Mouse (Mus musculus) brain, adult 2 months (tissue): ENCODE results near the gene Rnd2.
"Not testable (repeated sequence)": the region's sequence is repeated elsewhere in the genome, so short reads cannot be mapped to it uniquely, and the experiment has no call there.

Source experiments
- DNase-seq: peaks from one replicate; pipeline ENCODE4 v3.0.0; 2011; ENCODE audit warnings: low read depth, low spot score

Rnd2 gene

DNA sequence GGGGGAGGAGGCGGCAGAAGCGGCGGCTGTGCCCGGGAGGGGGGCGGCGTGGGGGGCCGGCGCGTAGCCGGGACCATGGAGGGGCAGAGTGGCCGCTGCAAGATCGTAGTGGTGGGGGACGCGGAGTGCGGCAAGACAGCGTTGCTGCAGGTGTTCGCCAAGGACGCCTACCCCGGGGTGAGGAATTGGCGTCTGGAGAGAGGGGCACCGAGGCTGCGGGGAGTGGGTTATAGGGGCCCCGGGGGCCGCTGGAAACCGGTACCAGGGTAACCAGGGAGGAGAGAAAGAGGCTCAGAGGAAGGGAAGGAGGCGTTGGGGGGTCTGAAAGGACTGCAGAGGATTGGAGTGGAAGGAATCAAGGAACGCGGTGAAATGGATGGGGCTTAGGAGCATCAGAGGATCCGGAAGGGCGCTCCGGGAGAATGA lies 3.5 kb downstream of the Rnd2 start:
- DNase-seq: peak; percentile 19

DNA sequence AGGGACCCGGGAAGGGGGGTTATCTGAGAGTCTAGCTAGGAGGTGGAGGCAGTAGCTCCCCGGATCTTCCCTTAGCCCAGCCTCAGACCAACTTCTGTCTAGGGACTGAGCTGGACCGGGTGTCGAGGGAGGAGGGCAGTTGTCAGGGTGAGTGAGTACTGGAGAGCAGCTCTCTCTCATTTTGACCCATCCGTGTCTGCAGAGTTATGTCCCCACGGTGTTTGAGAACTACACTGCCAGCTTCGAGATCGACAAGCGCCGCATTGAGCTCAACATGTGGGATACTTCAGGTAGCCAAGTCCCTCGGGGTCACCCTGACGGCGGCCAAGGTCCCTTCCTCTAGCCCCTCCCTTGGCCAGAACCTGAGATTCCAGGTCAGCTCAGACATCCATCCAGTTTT lies 3.9 kb downstream of the Rnd2 start:
- DNase-seq: no peak

DNA sequence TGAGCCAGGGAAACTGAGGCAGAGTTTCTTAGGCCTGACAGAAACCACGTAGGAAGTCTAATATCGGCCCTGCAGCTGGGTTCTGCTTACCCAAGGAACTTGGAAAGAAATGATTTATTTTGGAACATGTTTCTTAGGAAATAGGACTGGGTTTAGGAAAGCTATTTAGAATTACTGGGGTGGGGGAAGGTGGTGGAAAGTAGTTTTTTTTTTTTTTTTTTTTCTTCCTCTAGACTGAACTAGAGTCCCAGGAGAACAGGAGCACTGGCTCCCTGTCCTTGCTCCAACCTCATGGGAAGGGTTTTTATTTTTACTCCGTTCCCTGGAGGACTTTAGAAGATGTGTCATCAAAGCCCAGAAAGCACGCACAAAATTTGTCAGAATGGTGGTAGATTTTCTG lies 4.4 kb downstream of the Rnd2 start:
- DNase-seq: no peak

DNA sequence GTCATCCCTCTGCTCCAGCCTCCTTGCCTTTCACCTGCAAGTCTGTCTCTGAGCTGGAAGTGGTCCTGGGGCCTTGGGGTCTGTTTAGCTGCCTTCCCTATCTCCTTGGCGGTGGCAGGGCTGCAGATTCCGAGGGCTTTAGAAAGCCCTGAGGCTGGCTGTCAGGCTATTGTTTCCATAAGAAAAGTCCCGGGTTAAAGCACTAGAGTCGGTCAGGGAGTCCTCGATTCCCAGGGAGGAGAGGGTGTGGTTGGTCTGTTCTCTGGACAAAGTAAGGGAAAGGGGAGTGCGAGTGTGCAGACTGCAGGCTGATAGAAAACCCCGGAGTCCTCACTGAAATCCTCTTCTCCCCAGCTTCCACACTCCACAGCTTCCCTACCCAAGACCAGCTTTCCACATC lies 5.4 kb downstream of the Rnd2 start:
- DNase-seq: no peak

DNA sequence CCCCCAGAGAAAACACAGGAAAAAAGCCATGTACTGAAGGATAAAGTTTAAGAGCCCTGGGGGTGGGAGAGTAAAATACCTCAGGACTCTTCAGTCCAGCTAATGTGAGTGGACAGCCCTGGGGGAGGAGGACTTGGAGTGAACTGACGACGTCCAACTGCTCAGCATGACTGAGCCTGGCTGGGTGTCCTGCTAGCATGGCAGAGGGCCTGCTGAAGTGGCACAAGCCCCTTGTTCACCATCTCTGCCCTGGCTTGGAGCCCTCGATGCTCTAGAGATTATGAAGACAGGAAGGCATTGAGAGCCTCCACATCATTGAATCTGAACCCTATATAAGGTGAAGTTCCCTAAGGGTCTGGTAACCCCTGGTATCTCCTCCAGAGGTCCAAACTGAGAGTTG lies 7.1 kb downstream of the Rnd2 start:
- no peak for DNase-seq

DNA sequence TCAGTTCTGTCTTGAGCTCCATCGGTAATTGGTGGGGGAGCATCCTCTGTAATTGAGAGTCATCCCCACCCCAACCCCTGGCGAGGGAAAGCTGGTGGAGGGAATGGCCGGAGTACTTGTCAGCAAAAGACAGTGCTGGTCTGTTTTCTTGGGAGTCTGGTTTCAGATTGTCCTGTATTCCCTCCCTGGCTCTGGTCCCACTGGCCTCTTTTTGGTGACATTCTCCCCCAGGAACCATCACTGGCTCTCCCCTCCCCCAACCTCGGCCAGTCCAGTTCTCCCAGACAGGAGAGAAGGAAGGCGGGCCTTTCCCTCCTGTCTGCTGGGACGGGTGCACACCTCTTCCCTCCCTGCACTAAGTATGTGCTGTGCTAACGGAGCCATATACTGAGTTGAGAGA lies 7.5 kb downstream of the Rnd2 start:
- DNase-seq: peak; percentile 55

DNA sequence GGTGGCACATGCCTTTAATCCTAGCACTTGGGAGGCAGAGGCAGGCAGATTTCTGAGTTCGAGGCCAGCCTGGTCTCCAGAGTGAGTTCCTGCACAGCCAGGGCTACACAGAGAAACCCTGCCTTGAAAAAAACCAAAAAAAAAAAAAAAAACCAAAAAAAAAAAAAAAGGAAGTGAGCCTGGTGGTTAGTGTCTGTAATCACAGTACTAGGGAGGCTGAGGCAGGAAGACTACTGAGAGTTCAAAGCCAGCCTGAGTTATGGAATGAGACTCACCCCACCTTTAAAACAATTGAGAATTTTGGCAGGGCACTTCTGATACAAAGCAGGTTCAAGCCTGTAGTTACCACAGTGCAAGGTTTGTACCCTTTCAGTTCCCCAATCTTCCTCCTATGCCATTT lies 8.9 kb downstream of the Rnd2 start:
- DNase-seq: not testable (repeated sequence)

DNA sequence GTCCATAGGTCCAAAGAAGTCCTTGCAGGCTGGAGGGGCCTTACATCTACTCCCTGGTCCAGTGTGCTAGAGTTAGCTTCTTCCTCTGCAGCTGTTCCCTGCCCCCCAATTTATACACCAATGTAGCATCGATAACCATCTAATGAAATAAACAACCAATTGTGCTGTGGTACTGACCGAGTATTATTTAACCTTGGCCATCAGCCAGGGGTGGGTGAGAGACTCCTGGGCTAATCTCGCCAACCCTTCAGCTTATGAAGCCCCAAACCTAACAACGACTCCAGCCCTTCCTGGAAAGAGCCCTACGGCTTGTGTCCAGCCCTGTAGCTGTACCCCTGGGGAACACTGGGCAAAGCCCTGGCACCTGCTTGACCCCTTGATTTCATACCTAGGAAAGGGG lies 9.5 kb downstream of the Rnd2 start:
- no peak for DNase-seq

DNA sequence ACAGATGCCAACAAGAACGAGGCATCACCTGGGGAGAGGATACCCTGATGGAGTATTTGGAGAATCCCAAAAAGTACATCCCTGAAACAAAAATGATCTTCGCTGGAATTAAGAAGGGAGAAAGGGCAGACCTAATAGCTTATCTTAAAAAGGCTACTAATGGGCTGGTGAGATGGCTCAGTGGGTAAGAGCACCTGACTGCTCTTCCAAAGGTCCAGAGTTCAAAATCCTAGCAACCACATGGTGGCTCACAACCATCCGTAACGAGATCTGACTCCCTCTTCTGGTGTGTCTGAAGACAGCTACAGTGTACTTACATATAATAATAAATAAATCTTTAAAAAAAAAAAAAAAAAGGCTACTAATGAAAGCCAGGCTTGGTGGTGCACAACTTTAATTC lies 11.6 kb downstream of the Rnd2 start:
- not testable (repeated sequence) for DNase-seq

DNA sequence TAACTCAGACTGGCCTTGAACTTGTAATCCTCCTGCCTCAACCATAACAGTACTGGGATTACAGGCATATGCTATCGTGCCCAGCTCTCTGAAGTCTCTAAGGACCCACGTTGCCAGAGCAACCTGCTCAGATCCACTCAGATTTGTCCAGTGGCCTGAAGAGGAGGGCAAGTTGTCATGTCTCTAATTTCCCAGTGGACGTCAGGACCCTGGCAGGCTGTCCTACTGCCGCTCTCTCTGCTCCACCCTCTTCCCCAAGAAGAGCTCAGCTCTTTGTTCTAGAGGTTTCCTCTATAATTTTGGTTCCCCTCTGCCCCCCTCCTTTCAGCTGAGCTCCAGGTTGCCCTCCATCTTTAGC lies 12.4 kb downstream of the Rnd2 start:
- DNase-seq: no peak

DNA sequence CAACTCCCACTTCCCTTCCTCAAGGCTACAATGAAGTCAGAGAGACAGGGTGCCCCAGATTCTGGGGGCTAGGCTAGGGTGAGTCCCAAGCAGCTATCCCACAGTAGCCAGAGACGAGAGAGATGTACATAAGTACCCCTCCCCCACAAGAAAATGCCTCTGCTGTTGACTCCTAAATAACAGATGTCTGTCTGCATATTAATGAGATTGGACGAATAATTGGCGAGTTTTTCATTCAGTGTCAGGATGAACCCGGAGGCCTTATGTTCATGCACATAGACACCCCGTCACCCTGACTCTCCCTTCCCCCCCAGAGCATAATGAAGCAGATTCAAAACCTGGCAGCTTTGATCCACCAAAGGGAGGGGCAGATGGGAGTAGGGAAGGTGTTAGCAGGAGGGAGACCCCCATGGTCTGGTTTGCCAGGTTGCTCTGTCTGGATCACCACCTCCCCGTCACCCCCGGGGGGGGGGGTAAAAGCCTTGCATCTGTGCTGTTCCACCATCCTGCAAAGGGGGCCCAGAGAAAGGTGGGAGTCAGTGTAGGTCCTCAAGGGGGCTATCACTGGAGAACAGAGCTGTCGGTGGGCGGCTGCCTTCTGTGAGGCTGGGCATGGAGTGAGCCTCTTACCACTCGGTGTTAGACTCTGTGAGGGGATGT lies 12.9 kb downstream of the Rnd2 start:
- DNase-seq: no peak

DNA sequence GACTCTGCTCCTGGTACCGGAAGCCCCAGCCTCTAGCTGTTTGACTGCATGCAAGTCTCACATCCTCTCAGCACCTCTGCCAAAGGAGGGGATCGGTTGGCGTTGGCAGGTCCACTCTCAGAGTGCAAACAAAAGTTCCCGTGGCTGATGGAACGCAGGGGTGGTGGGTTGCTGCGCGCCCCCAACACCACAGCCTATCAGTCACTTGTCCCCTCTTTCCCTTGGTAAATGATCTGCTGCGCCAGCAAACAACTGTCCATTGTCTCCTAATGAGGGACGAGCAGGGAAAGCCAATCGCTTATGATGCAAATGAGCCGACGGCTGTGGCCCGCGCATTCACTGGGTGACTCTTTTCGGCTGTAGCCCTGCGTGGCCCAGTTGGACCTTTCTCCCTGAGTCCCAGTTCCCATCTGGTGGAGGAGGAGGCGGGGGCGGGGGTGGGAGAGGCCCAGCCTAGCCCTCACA lies 14.4 kb downstream of the Rnd2 start:
- DNase-seq: peak; percentile 65

DNA sequence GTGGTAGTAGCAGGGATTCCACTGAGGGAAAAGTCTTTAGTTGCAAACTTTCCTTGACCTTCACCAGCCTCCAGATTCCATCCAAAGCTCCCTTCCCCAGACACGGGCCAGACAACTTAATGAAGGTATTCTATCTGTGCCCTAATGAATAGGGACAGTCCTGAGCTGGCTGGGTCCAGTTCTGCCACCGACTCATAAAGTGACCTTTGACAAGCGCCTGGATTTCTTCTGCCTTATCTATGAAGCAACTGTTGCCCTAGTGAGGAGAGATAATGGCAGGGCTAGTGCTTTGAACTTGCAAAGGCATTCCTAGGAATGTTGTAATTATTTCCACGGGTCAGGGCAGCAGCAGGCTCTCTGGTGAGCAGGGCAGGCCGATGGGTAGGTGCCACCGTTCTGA lies 16.1 kb downstream of the Rnd2 start:
- no peak for DNase-seq

DNA sequence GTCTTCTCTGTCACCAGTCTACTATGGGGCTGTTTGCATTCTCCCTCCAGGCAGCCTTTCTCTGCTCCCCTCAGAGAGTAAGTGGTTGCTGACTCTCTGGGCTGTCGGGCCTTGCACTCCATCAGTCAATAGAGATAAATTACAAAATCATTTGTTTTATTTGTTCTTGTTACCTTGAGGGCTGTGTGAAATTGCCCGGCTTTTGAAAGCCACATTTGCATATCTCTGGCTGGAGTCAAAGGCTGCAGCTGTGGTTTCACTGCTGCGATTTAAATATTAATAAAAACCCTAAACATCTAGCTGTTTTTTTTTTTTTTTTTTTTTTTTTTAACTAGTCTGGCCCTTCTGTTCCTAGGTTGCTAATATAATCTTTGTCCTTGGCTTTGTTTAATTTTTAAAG lies 19.0 kb downstream of the Rnd2 start:
- no peak for DNase-seq

DNA sequence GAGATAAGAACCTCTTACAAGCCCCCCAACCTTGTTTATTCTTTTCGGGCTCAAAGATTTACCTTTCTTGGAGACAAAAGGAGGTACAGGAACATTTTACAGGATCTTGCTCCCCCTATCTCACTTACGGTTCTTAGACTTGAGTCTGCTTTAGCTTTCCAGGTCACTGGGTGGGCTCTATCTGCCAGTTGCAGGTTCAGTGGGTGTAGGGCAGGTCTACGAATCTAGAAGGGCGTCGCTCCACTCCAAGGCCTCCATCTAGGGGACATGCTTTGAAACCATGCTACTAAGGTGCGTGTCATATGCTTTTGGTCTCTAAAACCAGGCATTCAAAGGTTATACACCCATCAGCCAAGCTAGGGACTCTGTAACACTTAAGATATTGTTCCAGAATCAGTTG lies 19.4 kb downstream of the Rnd2 start:
- DNase-seq: no peak

DNA sequence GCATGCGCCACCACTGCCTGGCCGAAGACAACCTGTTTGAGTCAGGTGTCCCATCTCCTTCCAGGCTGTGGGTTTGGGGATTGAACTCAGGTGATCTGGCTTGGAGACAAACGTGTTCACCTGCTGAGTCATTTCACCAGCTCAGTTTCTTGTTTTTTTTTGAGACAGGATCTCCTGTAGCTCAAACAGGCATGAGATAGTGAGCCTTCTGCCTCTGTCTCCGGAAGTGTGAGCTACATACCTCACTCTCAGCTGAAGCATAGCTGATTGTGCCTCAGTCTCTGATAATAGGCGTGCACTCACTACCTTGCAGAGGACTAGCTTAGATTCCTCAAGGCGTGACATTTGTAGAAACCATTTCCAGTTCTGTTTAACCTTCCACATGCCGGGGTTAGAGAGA lies 20.0 kb downstream of the Rnd2 start:
- no peak for DNase-seq

DNA sequence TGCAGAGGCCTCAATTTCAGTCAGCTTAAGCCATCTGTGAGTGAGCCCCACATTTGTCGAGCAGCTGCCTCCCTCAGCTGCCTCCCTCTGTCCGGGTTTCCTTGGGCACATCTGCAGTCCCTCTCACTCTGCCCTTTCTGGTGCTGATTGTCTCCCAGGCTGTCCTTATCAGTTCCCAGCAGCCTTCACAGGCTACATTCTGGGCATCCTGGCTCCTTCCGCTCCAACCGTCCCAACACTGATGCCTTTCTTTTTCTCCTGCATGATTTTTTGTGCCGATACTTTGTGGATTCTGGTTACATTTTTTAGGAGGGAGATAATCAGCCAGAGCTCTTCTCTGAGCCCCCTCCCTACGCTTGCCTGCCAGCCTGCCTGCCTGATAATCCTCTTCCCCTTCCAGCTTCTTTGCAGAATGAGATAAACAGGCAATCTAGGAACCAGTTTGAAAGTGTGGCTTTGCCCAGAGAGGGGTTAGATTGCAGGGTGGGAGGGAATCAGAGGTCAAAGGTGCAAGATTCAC lies 20.8 kb downstream of the Rnd2 start:
- no peak for DNase-seq

DNA sequence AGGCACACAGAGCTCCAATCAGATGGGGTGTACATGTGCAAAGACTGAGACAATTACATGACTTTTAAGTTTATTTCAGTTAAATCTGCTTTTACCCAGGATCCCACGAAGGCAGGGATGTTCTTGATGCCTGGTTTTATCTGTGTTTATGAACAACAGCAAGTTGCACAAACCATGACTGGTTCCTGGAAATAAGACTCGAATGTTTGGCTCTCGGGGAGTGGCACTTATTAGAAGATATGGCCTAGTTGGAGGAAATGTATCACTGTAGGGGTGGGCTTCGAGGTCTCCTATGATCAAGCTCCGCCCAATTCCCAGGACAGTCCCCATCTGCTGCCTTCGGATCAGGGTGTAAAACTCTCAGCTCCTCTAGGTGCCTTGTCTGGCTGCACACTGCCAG lies 21.3 kb downstream of the Rnd2 start:
- DNase-seq: no peak

DNA sequence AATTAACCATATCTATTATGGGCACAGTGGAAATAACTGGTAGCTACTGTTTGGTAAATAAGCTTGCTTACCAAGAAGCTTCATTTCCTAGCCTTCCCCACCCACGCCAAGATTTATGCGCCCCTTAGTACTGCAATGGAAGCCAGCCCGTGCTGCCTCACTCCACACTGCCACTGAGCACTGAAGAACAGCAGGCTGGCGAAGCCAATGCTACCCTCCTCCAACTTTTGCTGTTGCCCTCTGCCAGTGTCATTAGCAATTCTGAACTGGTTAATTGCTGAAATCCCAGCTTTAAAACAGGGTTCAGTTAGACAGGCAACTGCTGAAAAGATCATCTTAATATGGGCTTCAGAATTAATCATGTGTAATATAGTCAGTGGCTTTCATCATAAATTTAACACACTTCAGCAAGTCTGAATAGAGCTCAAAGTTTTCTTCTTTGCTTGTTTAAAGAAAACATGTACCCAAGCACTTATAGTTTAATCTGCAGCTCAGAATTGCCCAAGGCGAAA lies 41.5 kb downstream of the Rnd2 start:
- no peak for DNase-seq

DNA sequence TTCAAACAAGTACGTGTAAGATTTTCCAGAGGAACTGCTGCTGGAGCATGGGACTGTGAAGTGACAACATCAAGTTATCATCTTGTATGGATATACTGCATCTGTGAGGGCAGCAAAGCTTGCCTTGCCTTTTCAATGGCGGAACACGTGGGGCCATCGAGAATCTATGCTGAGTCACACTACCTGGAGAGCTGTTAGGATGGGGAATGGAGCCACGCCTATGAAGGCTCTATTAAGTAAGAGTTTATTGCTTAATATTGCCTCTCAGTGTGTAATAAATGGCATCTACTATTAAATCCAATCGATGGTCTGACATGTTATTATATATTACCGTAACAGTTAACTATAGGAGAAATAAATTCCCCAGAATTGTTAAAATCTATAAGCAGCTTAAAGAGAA lies 42.3 kb downstream of the Rnd2 start:
- DNase-seq: no peak

DNA sequence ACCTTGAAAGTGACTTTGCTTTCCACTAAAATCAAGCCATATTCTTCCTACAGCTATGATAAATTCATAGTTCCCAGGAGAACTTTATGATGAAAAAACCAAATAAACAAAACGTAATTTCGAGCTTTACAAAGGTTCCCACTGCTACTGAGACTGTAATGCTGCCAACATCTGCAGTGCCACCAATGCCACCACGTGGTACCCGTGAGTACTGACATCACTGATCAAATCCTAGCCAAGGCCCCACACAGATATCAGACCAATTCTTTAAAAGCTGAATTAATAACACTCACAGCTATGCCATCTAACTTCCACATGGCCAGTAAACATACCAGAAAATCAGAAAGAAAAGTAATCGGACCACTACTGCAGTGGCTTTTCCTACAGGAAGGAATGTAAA lies 54.1 kb downstream of the Rnd2 start:
- peak; percentile 46 for DNase-seq

DNA sequence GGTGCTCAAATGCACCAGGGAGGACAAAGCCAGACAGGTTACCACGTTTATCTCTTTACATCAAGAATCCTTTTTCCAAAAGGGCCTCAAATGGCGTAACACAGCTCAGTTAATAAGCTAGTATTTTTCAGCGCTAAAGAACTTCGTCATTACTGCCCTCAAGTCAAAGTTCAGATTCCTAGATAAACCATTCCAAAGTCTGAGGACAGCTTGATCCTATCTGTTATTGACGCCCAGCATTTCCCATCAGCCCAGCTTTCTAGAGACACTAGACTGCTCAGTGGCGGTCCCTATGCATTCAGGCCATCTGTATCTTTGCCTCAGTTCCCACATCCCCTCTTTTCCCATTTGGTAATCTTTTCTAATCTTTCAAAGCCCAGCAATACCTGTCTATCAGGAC lies 54.6 kb downstream of the Rnd2 start:
- no peak for DNase-seq
